In the genomic region with DNA sequence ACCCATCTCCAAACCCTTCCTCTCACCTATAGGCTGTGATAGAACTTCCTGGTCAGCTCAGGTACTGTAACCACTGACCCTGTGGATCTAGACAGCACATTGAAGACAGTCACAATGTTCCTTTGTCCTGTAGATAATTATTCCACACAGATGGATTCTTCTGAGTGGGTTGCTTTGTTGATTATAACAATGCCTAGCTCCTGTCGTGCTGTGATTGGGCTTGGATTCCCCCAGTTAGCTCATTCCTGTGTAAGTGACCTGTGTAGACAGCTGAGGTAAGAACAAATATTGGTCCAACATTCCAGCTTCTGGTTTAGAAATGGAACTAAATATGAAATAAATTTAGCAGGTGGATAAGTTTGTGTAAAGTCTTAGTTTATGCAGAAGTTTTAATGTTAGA, we compare ENCODE assay signal across 31 mouse cellular contexts. TPM values are rescaled to one million over a fixed set of nuclear protein-coding genes. Genes with fewer than 3 reads are reported as not detected.
"Had no signal": no experiment of that assay in that cellular context is flagged by ENCODE, and none has a peak within 500 bp of the region (broad histone marks: within the 10 kb centered on the region; RNA-seq: fewer than 3 reads in every experiment).

No protein-coding gene starts in this region.

- H3K4me2 ChIP-seq: heart, embryonic 12.5 days; hindbrain, embryonic 12.5 days; hindbrain, embryonic 14.5 days; intestine, embryonic 15.5 days; limb, embryonic 12.5 days; liver, embryonic 11.5 days had no signal

- H3K4me1 ChIP-seq: heart, embryonic 10.5 days had no signal

- H3K9me3 ChIP-seq: heart, embryonic 10.5 days; heart, embryonic 12.5 days; hindbrain, embryonic 10.5 days; hindbrain, embryonic 12.5 days; intestine, embryonic 15.5 days; limb, embryonic 10.5 days; limb, embryonic 12.5 days had no signal

- H3K4me3 ChIP-seq: gastrocnemius, adult 2 months; heart, adult 2 months; heart, embryonic 10.5 days; heart, embryonic 12.5 days; hindbrain, embryonic 10.5 days; hindbrain, embryonic 12.5 days; intestine, embryonic 15.5 days; layer of hippocampus, adult 2 months; left cerebral cortex, adult 2 months; limb, embryonic 10.5 days; limb, embryonic 12.5 days had no signal

- H3K27me3 ChIP-seq: heart, embryonic 12.5 days; hindbrain, embryonic 12.5 days; intestine, embryonic 15.5 days; limb, embryonic 12.5 days had no signal

- H3K27ac ChIP-seq: gastrocnemius, adult 2 months; heart, adult 2 months; heart, embryonic 10.5 days; hindbrain, embryonic 10.5 days; hindbrain, embryonic 12.5 days; hindbrain, embryonic 14.5 days; intestine, embryonic 15.5 days; layer of hippocampus, adult 2 months; left cerebral cortex, adult 2 months; limb, embryonic 10.5 days; limb, embryonic 12.5 days had no signal

- ATAC-seq: hindbrain, embryonic 16.5 days; inflammation-experienced regulatory T-cells, adult 6 months; intestine, embryonic 15.5 days; intestine, postnatal 0 days had no signal

- H3K9ac ChIP-seq: heart, embryonic 12.5 days; hindbrain, embryonic 12.5 days; hindbrain, embryonic 14.5 days; intestine, embryonic 15.5 days; limb, embryonic 12.5 days had no signal

- H3K36me3 ChIP-seq: hindbrain, embryonic 10.5 days; hindbrain, embryonic 12.5 days; intestine, embryonic 15.5 days; limb, embryonic 10.5 days; limb, embryonic 12.5 days had no signal

- DNase-seq: gastrocnemius, adult 2 months; gastrocnemius, postnatal 10 days; gastrocnemius, postnatal 25 days; heart, adult 2 months; heart, postnatal 10 days; heart, postnatal 4 days; kidney, adult 18-20 months; kidney, adult 8-10 months; kidney, postnatal 10 days; kidney, postnatal 25 days; kidney, postnatal 4 days; liver had no signal

RNA-seq across cellular contexts. Expression of a gene that starts 44.1 kb away (rescaled TPM):
- polyA plus RNA-seq: heart, adult 2 months; heart, embryonic 10.5 days; heart, embryonic 12.5 days; heart, embryonic 14.5 days; heart, embryonic 16.5 days; hindbrain, embryonic 10.5 days; hindbrain, embryonic 12.5 days; hindbrain, embryonic 14.5 days; hindbrain, embryonic 16.5 days; inflammation-experienced regulatory T-cells, adult 6 months; intestine, embryonic 15.5 days; intestine, postnatal 0 days; kidney, embryonic 14.5 days; kidney, embryonic 16.5 days; limb, embryonic 10.5 days; limb, embryonic 12.5 days; limb, embryonic 14.5 days; liver, embryonic 11.5 days had no signal
